Mouse (Mus musculus) limb, embryonic 14.5 days (tissue): ENCODE results near the gene Ttc3. TPM values are rescaled to one million over a fixed set of nuclear protein-coding genes. Genes with fewer than 3 reads are reported as not detected.

Experiments
- ATAC-seq: fragments of 200-750 bp; cut with Nextera tagmentation; 2 replicates; pipeline ENCODE4 v1.8.0; 2017; ENCODE audit warnings: low read depth, moderate number of reproducible peaks, moderate TSS enrichment; ENCODE audit not compliant: low FRiP score
- DNase-seq: peaks from one replicate; pipeline ENCODE4 v3.0.0-alpha.2; 2015; ENCODE audit warnings: low spot score
- H3K27ac ChIP-seq: fragments of 300-500 bp; sonication (generic); replicated peaks from 2 replicates; pipeline ENCODE4 v1.5.1; 2014; ENCODE audit warnings: low read depth, mild to moderate bottlenecking, low read length, moderate library complexity, mixed read lengths
- H3K27me3 ChIP-seq: fragments of 300-500 bp; sonication (generic); 2 replicates; pipeline ENCODE4 v1.6.1; 2014; ENCODE audit warnings: low read length, mixed read lengths; ENCODE audit not compliant: control insufficient read depth, insufficient read depth
- H3K36me3 ChIP-seq: fragments of 300-500 bp; sonication (generic); 2 replicates; pipeline ENCODE4 v1.6.1; 2014; ENCODE audit warnings: mild to moderate bottlenecking, low read length, moderate library complexity, mixed read lengths; ENCODE audit not compliant: control insufficient read depth, insufficient read depth
- H3K4me1 ChIP-seq: fragments of 300-500 bp; sonication (generic); 2 replicates; pipeline ENCODE4 v1.6.1; 2014; ENCODE audit warnings: antibody characterized with exemption, low read length, mixed read lengths; ENCODE audit not compliant: control insufficient read depth, insufficient read depth
- H3K4me2 ChIP-seq: fragments of 300-500 bp; sonication (generic); replicated peaks from 2 replicates; pipeline ENCODE4 v1.6.1; 2014; ENCODE audit warnings: low read depth, mild to moderate bottlenecking, low read length, moderate library complexity; ENCODE audit not compliant: severe bottlenecking
- H3K4me3 ChIP-seq: fragments of 300-500 bp; sonication (generic); replicated peaks from 2 replicates; pipeline ENCODE4 v1.5.1; 2014; ENCODE audit warnings: low read length
- H3K9ac ChIP-seq: fragments of 300-500 bp; sonication (generic); 2 replicates; pipeline ENCODE4 v1.6.1; 2014; ENCODE audit warnings: mild to moderate bottlenecking, low read depth, low read length, moderate library complexity; ENCODE audit not compliant: severe bottlenecking
- H3K9me3 ChIP-seq: fragments of 300-500 bp; sonication (generic); 2 replicates; pipeline ENCODE4 v1.6.1; 2016; ENCODE audit warnings: low read length; ENCODE audit not compliant: control insufficient read depth
- POLR2A ChIP-seq: fragments of 200-500 bp; IDR thresholded peaks from 2 replicates; pipeline ENCODE4 v1.8.0; 2012; ENCODE audit warnings: inconsistent platforms, mild to moderate bottlenecking, moderate library complexity, borderline replicate concordance; ENCODE audit not compliant: insufficient read depth, insufficient read length; ENCODE audit errors: extremely low read depth
- WGBS: fragments of 180-500 bp; shearing (Covaris S2); extraction: QIAGEN DNeasy Blood & Tissue Kit; methylation state at CpG from one replicate; pipeline ENCODE4 v1.1.7; 2014; 5-methylcytosine and 5-hydroxymethylcytosine counted together
- polyA plus RNA-seq, 2 experiments: library from polyadenylated mRNA; depleted of rRNA in 1 of 2; stranded (reverse) in 1 of 2; unstranded in 1 of 2; fragments of >200 nt; fragmentation: Nextera tagmentation in 1 of 2; extraction: Ambion mirVana in 1 of 2; gene quantifications; 2 replicates each; pipeline versions ENCODE4 v1.2.1 to v1.2.3; 2012 to 2014

The Ttc3 gene
- polyA plus RNA-seq, 2 experiments: 123 to 294 TPM

GRCm38 (mm10) chr16:94362174-94362873 is 8.1 kb upstream of the Ttc3 start:
- Histone ChIP-seq H3K4me3 (no peak overlapping the region), H3K36me3 (peaks cover 4% of the 10 kb centered on the region), H3K4me2 (no peak overlapping the region), H3K27ac (0 out of 2 replicates have a peak overlapping the region, but pooled peaks have one; percentile 5), H3K9ac (no peak overlapping the region), H3K9me3 (no peaks in the 10 kb centered on the region), H3K4me1 (no peaks in the 10 kb centered on the region), H3K27me3 (no peaks in the 10 kb centered on the region)
- no peak for TF ChIP-seq POLR2A
- DNase-seq: peak; percentile 35
- WGBS: 53% methylated on average over 10 of the region's 10 CpGs
- no peak for ATAC-seq

- H3K27me3 ChIP-seq: no peaks in the 10 kb centered on the region
- H3K4me1 ChIP-seq: no peaks in the 10 kb centered on the region
- 87% methylated on average over 4 of the region's 4 CpGs for WGBS
- H3K4me2 ChIP-seq: no peak overlapping the region
- TF ChIP-seq POLR2A: no peak
- peaks cover 4% of the 10 kb centered on the region for H3K36me3 ChIP-seq
- no peak overlapping the region for H3K9ac ChIP-seq
- H3K27ac ChIP-seq: no peak overlapping the region
- DNase-seq (no peak), ATAC-seq (no peak)
- H3K9me3 ChIP-seq: no peaks in the 10 kb centered on the region
- no peak overlapping the region for H3K4me3 ChIP-seq
Observed at GRCm38 (mm10) chr16:94363814-94364213, 6.6 kb upstream of the Ttc3 start.

GRCm38 (mm10) chr16:94365435-94365834 is 5.0 kb upstream of the Ttc3 start:
- Histone ChIP-seq H3K36me3 (peaks cover 4% of the 10 kb centered on the region), H3K27me3 (no peaks in the 10 kb centered on the region), H3K4me1 (peaks cover 8% of the 10 kb centered on the region; the same call in 1 of the 2 replicates), H3K9me3 (no peaks in the 10 kb centered on the region), H3K4me2 (no peak overlapping the region), H3K9ac (no peak overlapping the region), H3K27ac (no peak overlapping the region), H3K4me3 (no peak overlapping the region)
- TF ChIP-seq POLR2A: no peak
- 82% methylated on average over 3 of the region's 3 CpGs for WGBS
- ATAC-seq (no peak), DNase-seq (no peak)

GRCm38 (mm10) chr16:94369596-94370172 is 734 bp upstream of the Ttc3 start:
- no peak for ATAC-seq

GRCm38 (mm10) chr16:94370915-94371300 is 490 bp downstream of the Ttc3 start:
- H3K4me1 ChIP-seq: peaks cover 20% of the 10 kb centered on the region
- H3K9ac ChIP-seq: peak overlapping the region; percentile 88
- H3K4me3 ChIP-seq: peak overlapping the region; percentile 93
- ATAC-seq (peak; percentile 75), DNase-seq (no peak)
- H3K9me3 ChIP-seq: no peaks in the 10 kb centered on the region
- peak overlapping the region; percentile 43 for H3K4me2 ChIP-seq
- peak overlapping the region; percentile 98 for H3K27ac ChIP-seq
- WGBS: 0% methylated on average over 24 of the region's 43 CpGs
- H3K36me3 ChIP-seq: no peaks in the 10 kb centered on the region
- H3K27me3 ChIP-seq: no peaks in the 10 kb centered on the region
- no peak for TF ChIP-seq POLR2A

More at GRCm38 (mm10) chr16:94369596-94370172, 734 bp upstream of the Ttc3 start:
- Histone ChIP-seq H3K27me3 (no peaks in the 10 kb centered on the region), H3K9ac (peak overlapping the region; percentile 80), H3K4me2 (peak overlapping the region; percentile 61), H3K4me3 (peak overlapping the region; percentile 93), H3K36me3 (no peaks in the 10 kb centered on the region), H3K27ac (peak overlapping the region; percentile 93), H3K4me1 (peaks cover 18% of the 10 kb centered on the region), H3K9me3 (no peaks in the 10 kb centered on the region)
- no peak for TF ChIP-seq POLR2A
- no peak for DNase-seq
- WGBS: 7% methylated on average over 6 of the region's 6 CpGs
